Mouse (Mus musculus): ENCODE measurements at regions not wholly inside any gene's neighbourhood (a gene's known extent, or its start where the extent isn't known, plus 50 kb on each side); places are given as distances from the start of the nearest gene placed in this dataset.

DNA sequence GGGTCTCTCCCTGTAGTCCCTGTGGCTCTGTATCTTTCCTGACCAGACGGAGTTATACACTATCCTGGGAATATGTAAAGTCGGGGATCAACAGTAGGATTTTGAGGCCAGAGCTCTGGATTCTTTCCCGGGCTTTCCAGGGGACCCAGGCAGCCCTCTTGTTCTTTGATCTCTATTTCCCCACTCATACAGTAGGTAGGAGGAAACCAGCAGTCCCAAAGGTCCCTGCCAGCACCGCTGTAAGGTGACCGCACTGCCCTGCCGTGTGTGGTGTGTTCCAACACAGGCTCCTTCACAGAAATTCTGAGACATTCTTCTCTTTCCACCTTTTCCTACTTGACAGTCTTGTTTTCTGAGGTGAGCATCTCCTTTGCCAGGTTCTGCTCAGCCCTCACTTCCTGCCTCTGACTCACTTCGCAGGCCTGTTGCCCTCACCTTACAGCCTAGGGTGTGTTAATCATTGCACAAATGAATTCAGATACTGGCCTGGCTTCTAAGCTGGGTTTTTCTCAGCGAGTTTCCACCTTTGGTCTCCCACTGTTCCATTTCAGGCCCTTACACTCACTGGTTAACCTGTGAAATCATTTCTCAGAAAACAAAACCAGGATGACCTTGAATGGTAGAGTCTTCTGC lies 53.0 kb upstream of the Shb start:
- DNase-seq: no peak

DNA sequence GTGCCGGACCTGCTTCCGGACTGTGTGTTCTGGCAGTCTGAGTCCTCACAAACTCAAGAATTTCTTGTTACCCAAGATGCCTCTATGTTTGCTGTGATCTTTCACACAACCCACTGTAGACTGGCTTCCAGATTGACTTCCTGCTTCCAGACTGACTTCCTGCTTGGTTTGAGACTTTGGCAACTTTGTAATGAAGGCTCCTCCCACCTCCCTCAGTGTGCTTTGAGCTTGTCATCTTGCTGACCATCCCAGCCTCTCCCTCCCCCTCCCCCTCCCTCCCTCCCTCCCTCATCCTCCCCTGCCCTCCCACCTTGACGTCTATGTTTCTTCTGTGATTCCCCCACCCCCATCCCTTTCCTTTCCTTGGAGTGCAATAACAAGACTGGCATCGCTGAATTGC lies 51.7 kb upstream of the Shb start:
- no peak for DNase-seq

DNA sequence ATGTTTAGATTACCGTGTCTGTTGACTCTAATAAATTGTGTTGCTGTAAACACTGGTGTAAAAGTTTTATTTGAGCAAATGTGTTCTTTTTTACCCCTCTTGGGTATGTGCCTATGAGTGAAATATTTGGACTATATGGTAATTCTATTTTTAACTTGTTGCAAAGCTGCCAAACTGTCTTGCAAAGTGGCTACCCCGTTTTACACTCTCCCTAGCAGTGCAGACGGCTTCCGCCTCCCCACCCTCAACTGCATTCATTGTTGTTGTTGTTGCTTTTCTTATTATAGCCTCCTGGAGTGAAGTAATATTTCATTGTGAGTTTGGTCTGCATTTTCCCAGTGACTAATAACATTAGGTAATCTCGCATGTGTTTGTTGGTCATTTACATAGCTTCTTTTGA lies 50.2 kb upstream of the Shb start:
- no peak for DNase-seq

All from cerebellum, adult 11-12 months (tissue).